Comparison of ENCODE assay signal across 16 mouse cellular contexts in the genomic region with DNA sequence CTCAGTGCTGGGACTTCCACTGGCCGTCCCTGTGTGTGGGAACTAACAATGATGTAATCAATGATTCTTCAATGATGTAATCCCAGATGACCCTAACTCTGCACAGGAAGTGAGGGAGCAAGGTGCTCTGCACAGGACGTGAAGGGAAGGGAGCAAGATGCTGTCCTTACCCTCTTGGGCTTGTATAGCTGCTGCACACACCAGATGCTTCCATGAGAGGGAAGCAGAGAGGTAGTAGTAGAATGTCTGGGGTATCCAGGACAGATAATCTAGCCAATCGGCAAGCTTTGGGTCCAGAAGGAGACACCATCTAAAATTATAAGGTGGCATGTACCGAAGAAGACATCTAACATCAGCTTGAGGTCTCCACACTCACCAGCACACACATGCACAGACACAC.
DNase-seq lines count a peak whose midpoint lies in the region; ATAC-seq and TF ChIP-seq lines count a peak whose summit lies in the region.
"Had no signal": no experiment of that assay in that cellular context is flagged by ENCODE, and none has a peak within 500 bp of the region (broad histone marks: within the 10 kb centered on the region; RNA-seq: fewer than 3 reads in every experiment).

No protein-coding gene starts in this region.

- H3K27me3 ChIP-seq in forebrain, postnatal 0 days (ENCODE audit: insufficient read depth, low read length) = no peaks in the 10 kb centered on the region
- no peaks in the 10 kb centered on the region for H3K27me3 ChIP-seq in forebrain, embryonic 15.5 days
- H3K27me3 ChIP-seq in neural tube, embryonic 12.5 days (replicated peaks) = no peaks in the 10 kb centered on the region
- no peaks in the 10 kb centered on the region for H3K27me3 ChIP-seq in heart, embryonic 11.5 days (ENCODE audit: control insufficient read depth, insufficient read depth, low read length)

- no peak overlapping the region for H3K4me3 ChIP-seq in forebrain, postnatal 0 days (ENCODE audit: low read depth, low read length)
- no peak overlapping the region for H3K4me3 ChIP-seq in forebrain, embryonic 15.5 days
- H3K4me3 ChIP-seq in layer of hippocampus, adult 2 months = no peak overlapping the region
- no peak overlapping the region for H3K4me3 ChIP-seq in neural tube, embryonic 12.5 days
- H3K4me3 ChIP-seq in heart, embryonic 11.5 days (ENCODE audit: low read depth, low read length) = no peak overlapping the region
- H3K4me3 ChIP-seq: embryonic facial prominence, embryonic 10.5 days; hindbrain, embryonic 12.5 days had no signal

- H3K36me3 ChIP-seq in forebrain, postnatal 0 days (ENCODE audit: insufficient read depth) = no peaks in the 10 kb centered on the region
- no peaks in the 10 kb centered on the region for H3K36me3 ChIP-seq in forebrain, embryonic 15.5 days
- no peaks in the 10 kb centered on the region for H3K36me3 ChIP-seq in neural tube, embryonic 12.5 days
- no peaks in the 10 kb centered on the region for H3K36me3 ChIP-seq in heart, embryonic 11.5 days (ENCODE audit: control insufficient read depth, insufficient read depth, low read length)
- H3K36me3 ChIP-seq: embryonic facial prominence, embryonic 10.5 days; hindbrain, embryonic 12.5 days had no signal

- no peak for DNase-seq in forebrain, postnatal 0 days
- no peak for DNase-seq in layer of hippocampus, adult 2 months (ENCODE audit: low spot score in 2 of 2)
- no peak for DNase-seq in layer of hippocampus, postnatal 25 days (ENCODE audit: extremely low spot score in 1 of 2, low spot score in 1 of 2)
- DNase-seq in neural tube, embryonic 10.5 days (ENCODE audit: extremely low spot score, low spot score) = no peak
- DNase-seq: adrenal gland, adult 2 months; adrenal gland, postnatal 25 days; cerebellum, adult 2 months; cerebellum, postnatal 10 days; gastrocnemius, postnatal 14 days; heart, postnatal 10 days; heart, postnatal 4 days had no signal

- H3K4me2 ChIP-seq in forebrain, postnatal 0 days (ENCODE audit: low read depth) = no peak overlapping the region
- no peak overlapping the region for H3K4me2 ChIP-seq in forebrain, embryonic 15.5 days (replicated peaks)
- H3K4me2 ChIP-seq in neural tube, embryonic 12.5 days (replicated peaks) = no peak overlapping the region
- no peak overlapping the region for H3K4me2 ChIP-seq in heart, embryonic 11.5 days
- H3K4me2 ChIP-seq: hindbrain, embryonic 12.5 days had no signal

- 84% methylated on average over 4 of the region's 4 CpGs for WGBS in forebrain, postnatal 0 days
- 76% methylated on average over 4 of the region's 4 CpGs for WGBS in forebrain, embryonic 15.5 days
- 77% methylated on average over 4 of the region's 4 CpGs for WGBS in neural tube, embryonic 12.5 days
- WGBS in heart, embryonic 11.5 days (ENCODE audit: insufficient replicate concordance) = 59% methylated on average over 4 of the region's 4 CpGs

- no peak overlapping the region for H3K27ac ChIP-seq in forebrain, postnatal 0 days (ENCODE audit: low read depth, low read length)
- H3K27ac ChIP-seq in forebrain, embryonic 15.5 days (replicated peaks) = no peak overlapping the region
- no peak overlapping the region for H3K27ac ChIP-seq in layer of hippocampus, adult 2 months
- no peak overlapping the region for H3K27ac ChIP-seq in neural tube, embryonic 12.5 days
- H3K27ac ChIP-seq in heart, embryonic 11.5 days (ENCODE audit: low read depth, low read length) = no peak overlapping the region
- H3K27ac ChIP-seq: embryonic facial prominence, embryonic 10.5 days; hindbrain, embryonic 12.5 days had no signal

- no peaks in the 10 kb centered on the region for H3K9me3 ChIP-seq in forebrain, postnatal 0 days (ENCODE audit: low read length)
- H3K9me3 ChIP-seq in forebrain, embryonic 15.5 days = no peaks in the 10 kb centered on the region
- no peaks in the 10 kb centered on the region for H3K9me3 ChIP-seq in neural tube, embryonic 12.5 days
- no peaks in the 10 kb centered on the region for H3K9me3 ChIP-seq in heart, embryonic 11.5 days (replicated peaks; ENCODE audit: control insufficient read depth, low read length)
- H3K9me3 ChIP-seq: embryonic facial prominence, embryonic 10.5 days; hindbrain, embryonic 12.5 days had no signal

- H3K9ac ChIP-seq in forebrain, postnatal 0 days = no peak overlapping the region
- H3K9ac ChIP-seq in forebrain, embryonic 15.5 days (replicated peaks) = no peak overlapping the region
- no peak overlapping the region for H3K9ac ChIP-seq in neural tube, embryonic 12.5 days
- no peak overlapping the region for H3K9ac ChIP-seq in heart, embryonic 11.5 days (ENCODE audit: low read depth, low read length)
- H3K9ac ChIP-seq: hindbrain, embryonic 12.5 days had no signal

- no peaks in the 10 kb centered on the region for H3K4me1 ChIP-seq in forebrain, postnatal 0 days (ENCODE audit: insufficient read depth)
- H3K4me1 ChIP-seq in forebrain, embryonic 15.5 days = peaks cover 11% of the 10 kb centered on the region; the same call in 1 of the 2 replicates
- H3K4me1 ChIP-seq in neural tube, embryonic 12.5 days = peaks cover 4% of the 10 kb centered on the region; the same call in 1 of the 2 replicates
- no peaks in the 10 kb centered on the region for H3K4me1 ChIP-seq in heart, embryonic 11.5 days (ENCODE audit: control insufficient read depth, insufficient read depth, low read length)

- peak; percentile 53 for TF ChIP-seq CTCF in forebrain, postnatal 0 days (IDR thresholded peaks at IDR 0.05; ENCODE audit: low read depth)
- peak; percentile 61 for TF ChIP-seq CTCF in layer of hippocampus, adult 2 months (conservative IDR thresholded peaks at IDR 0.05)

- ATAC-seq in forebrain, postnatal 0 days = no peak
- ATAC-seq in forebrain, embryonic 15.5 days (replicated peaks) = no peak
- 0 out of 2 replicates have a peak, but pooled peaks have one; percentile 17 for ATAC-seq in neural tube, embryonic 12.5 days (ENCODE audit: low FRiP score, low read depth)
- ATAC-seq in heart, embryonic 11.5 days (replicated peaks; ENCODE audit: insufficient number of reproducible peaks, low FRiP score, low TSS enrichment) = no peak
